Mouse (Mus musculus) hindbrain, embryonic 14.5 days (tissue): ENCODE results near the gene D930048N14Rik. TPM values are rescaled to one million over a fixed set of nuclear protein-coding genes. Genes with fewer than 3 reads are reported as not detected.
A peak's percentile ranks its signal among the peaks of the same experiment; 100 is the strongest.
"Not testable (repeated sequence)": the region's sequence is repeated elsewhere in the genome, so short reads cannot be mapped to it uniquely, and the experiment has no call there.

Source experiments
- ATAC-seq: fragments of 200-750 bp; cut with Nextera tagmentation; 2 replicates; pipeline ENCODE4 v1.8.0; 2017; ENCODE audit warnings: moderate number of reproducible peaks, mild to moderate bottlenecking, moderate TSS enrichment, moderate library complexity; ENCODE audit not compliant: low FRiP score
- DNase-seq: peaks from one replicate; pipeline ENCODE4 v3.0.0-alpha.2; 2015; ENCODE audit warnings: low spot score
- H3K27ac ChIP-seq: fragments of 300-500 bp; sonication (generic); 2 replicates; pipeline ENCODE4 v1.5.1; 2014; ENCODE audit warnings: mild to moderate bottlenecking, moderate library complexity
- H3K27me3 ChIP-seq: fragments of 300-500 bp; sonication (generic); 2 replicates; pipeline ENCODE4 v1.6.1; 2014; ENCODE audit warnings: mild to moderate bottlenecking, low read length, mixed read lengths; ENCODE audit not compliant: control insufficient read depth, insufficient read depth
- H3K36me3 ChIP-seq: fragments of 300-500 bp; sonication (generic); replicated peaks from 2 replicates; pipeline ENCODE4 v1.6.1; 2014; ENCODE audit not compliant: control insufficient read depth, insufficient read depth
- H3K4me1 ChIP-seq: fragments of 300-500 bp; sonication (generic); replicated peaks from 2 replicates; pipeline ENCODE4 v1.6.1; 2014; ENCODE audit warnings: antibody characterized with exemption, low read length, mixed read lengths; ENCODE audit not compliant: control insufficient read depth, insufficient read depth
- H3K4me2 ChIP-seq: fragments of 300-500 bp; sonication (generic); replicated peaks from 2 replicates; pipeline ENCODE4 v1.6.1; 2014; ENCODE audit warnings: mild to moderate bottlenecking, moderate library complexity
- H3K4me3 ChIP-seq: fragments of 300-500 bp; sonication (generic); replicated peaks from 2 replicates; pipeline ENCODE4 v1.5.1; 2014; ENCODE audit warnings: mild to moderate bottlenecking, low read length
- H3K9ac ChIP-seq: fragments of 300-500 bp; sonication (generic); 2 replicates; pipeline ENCODE4 v1.6.1; 2014
- H3K9me3 ChIP-seq: fragments of 300-500 bp; sonication (generic); 2 replicates; pipeline ENCODE4 v1.6.1; 2016; ENCODE audit warnings: low read length; ENCODE audit not compliant: control insufficient read depth
- WGBS: fragments of 180-500 bp; shearing (Covaris S2); extraction: QIAGEN DNeasy Blood & Tissue Kit; methylation state at CpG from one replicate; pipeline ENCODE4 v1.1.7; 2014; 5-methylcytosine and 5-hydroxymethylcytosine counted together
- polyA plus RNA-seq: library from polyadenylated mRNA; unstranded; fragments of >200 nt; fragmentation: Nextera tagmentation; extraction: Ambion mirVana; gene quantifications from 2 replicates; pipeline ENCODE4 v1.2.1, GENCODE M21; 2014

D930048N14Rik gene
- polyA plus RNA-seq, 1 experiment from 2014 or later: 1.1 TPM

DNA sequence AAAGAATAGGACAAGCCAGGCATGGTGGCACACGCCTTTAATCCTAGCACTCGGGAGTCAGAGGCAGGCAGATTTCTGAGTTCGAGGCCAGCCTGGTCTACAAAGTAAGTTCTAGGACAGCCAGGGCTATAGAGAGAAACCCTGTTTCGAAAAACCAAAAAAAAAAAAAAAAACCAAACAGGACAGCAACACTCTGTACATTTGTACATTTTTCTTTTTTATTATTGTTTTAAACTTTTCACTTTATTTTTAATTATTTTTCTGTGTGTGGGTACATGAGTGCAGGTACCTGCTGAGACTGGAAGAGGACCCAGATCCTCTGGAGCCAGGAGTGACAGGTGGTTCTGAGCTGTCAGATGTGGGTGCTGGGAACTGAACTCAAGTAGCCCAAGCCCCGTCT is 24.6 kb downstream of the D930048N14Rik start:
- no peaks in the 10 kb centered on the region for H3K4me1 ChIP-seq
- H3K9ac ChIP-seq: no peak overlapping the region
- H3K9me3 ChIP-seq: no peaks in the 10 kb centered on the region
- H3K4me3 ChIP-seq: no peak overlapping the region
- 83% methylated on average over 5 of the region's 5 CpGs for WGBS
- no peak for DNase-seq
- no peak overlapping the region for H3K27ac ChIP-seq
- ATAC-seq: no peak
- H3K4me2 ChIP-seq: no peak overlapping the region
- no peaks in the 10 kb centered on the region for H3K27me3 ChIP-seq
- no peaks in the 10 kb centered on the region for H3K36me3 ChIP-seq

DNA sequence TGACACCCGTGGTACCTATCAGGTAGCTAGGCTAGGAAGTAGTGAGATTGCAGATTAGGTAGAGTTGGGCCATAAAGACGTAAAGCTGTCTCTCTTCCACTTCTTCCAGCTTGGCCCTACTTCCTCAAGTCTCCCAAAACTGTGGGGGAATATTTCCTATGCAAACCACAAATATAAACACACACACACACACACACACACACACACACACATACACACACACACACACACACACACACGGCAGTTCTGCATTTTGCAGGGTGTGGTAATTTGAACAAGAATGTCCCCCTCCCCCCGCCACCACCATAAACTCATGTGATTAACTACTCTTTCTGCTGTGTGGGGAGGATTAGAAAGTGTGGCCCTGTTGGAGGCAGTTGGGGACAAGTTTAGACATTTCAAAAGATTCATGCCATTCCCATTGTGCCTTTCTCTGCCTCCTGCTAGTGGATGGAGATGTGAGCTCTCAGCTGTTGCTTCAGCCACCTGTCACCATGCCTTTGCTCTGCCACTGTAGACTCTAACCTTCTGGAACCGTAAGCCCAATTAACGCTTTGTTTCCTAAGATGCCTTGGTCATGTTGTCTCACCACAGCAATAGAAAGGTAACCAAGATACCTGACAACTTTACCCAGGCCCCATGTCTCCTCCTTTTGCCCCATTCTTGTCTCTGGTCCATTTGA is 27.1 kb downstream of the D930048N14Rik start:
- 77% methylated on average over 6 of the region's 6 CpGs for WGBS
- ATAC-seq (no peak), DNase-seq (no peak)
- no peak overlapping the region for H3K4me2 ChIP-seq
- no peaks in the 10 kb centered on the region for H3K4me1 ChIP-seq
- no peaks in the 10 kb centered on the region for H3K36me3 ChIP-seq
- no peaks in the 10 kb centered on the region for H3K9me3 ChIP-seq
- H3K27ac ChIP-seq: no peak overlapping the region
- no peak overlapping the region for H3K4me3 ChIP-seq
- no peaks in the 10 kb centered on the region for H3K27me3 ChIP-seq
- H3K9ac ChIP-seq: no peak overlapping the region

DNA sequence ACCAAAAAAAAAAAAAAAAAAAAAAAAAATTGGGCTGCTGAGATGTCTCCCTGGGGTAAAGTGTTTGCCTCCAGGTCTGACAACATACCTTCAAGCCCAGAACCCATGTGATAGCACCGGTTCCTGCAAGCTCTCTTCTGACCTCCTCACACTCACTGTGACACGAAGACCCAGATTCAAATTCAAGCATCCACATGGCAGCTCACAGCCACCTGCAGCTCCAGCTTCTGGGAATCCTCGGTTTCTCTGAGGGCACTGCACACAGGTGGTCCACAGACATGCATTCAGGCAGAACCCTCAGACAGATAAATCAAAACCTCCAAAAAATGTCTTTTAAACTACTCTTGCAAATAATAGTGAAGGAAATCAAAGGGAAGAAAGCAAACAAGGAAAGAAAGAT is 28.7 kb downstream of the D930048N14Rik start:
- 85% methylated on average over 3 of the region's 3 CpGs for WGBS
- Histone ChIP-seq H3K27me3 (no peaks in the 10 kb centered on the region), H3K4me1 (no peaks in the 10 kb centered on the region), H3K36me3 (no peaks in the 10 kb centered on the region), H3K27ac (no peak overlapping the region), H3K4me2 (no peak overlapping the region), H3K9me3 (no peaks in the 10 kb centered on the region), H3K4me3 (no peak overlapping the region), H3K9ac (no peak overlapping the region)
- ATAC-seq (no peak), DNase-seq (no peak)

DNA sequence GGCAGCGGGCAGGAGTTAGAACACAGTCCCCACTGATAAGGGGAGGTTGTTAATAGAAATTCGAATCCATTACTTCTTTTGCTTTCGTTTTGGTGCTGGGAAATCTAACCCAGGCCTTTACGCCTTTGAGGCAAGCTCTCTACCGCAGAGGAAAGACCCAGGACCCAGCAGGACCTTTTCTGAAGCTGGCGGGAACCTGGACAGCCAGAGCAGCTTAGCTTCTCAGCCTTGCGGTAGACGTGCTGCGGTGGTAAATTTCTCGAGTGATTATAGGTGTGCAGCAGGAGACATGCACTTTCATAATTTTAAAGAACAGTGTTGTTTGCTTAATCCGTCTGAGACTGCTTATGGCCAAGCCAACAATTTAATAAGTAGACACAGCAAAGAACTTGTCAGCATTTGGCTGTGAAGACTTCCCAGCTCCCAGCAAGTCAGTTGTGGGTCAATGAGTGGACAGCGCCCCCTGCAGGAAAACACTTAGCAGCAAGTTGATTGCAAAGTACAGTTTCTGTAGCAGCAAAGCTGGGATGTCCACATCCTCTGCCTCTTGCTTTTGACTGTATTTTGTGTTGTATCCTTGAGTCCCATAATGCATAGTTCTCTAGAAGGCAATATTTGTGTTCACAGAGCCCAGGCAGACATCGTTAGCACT is 30.7 kb downstream of the D930048N14Rik start:
- no peaks in the 10 kb centered on the region for H3K27me3 ChIP-seq
- 32% methylated on average over 13 of the region's 13 CpGs for WGBS
- no peak overlapping the region for H3K4me3 ChIP-seq
- ATAC-seq: no peak
- no peak overlapping the region for H3K4me2 ChIP-seq
- no peaks in the 10 kb centered on the region; the same call in 1 of the 2 replicates for H3K36me3 ChIP-seq
- H3K4me1 ChIP-seq: no peaks in the 10 kb centered on the region
- DNase-seq: peak; percentile 83
- H3K27ac ChIP-seq: no peak overlapping the region
- H3K9ac ChIP-seq: no peak overlapping the region
- H3K9me3 ChIP-seq: no peaks in the 10 kb centered on the region

DNA sequence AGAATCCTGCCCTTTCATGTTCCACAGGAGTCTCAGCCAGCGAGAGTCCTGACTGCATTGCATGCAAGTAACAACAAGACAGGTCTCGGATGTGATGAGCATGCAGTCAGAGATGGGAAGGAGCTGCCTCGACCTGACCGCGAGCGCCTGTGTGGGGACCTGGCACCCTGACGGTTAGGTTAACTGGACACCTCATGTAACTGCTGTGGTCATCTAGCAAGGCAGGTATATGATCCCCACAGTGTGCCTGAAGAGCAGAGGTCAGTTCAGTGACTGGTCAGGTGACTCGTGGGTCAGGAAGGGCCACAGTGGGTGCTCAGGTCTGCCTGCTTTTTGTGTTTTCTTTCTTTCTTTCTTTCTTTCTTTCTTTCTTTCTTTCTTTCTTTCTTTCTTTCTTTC is 31.2 kb downstream of the D930048N14Rik start:
- H3K27ac ChIP-seq: no peak overlapping the region
- no peak overlapping the region for H3K4me2 ChIP-seq
- H3K27me3 ChIP-seq: no peaks in the 10 kb centered on the region
- ATAC-seq: no peak
- no peaks in the 10 kb centered on the region; the same call in 1 of the 2 replicates for H3K36me3 ChIP-seq
- no peak for DNase-seq
- H3K4me1 ChIP-seq: no peaks in the 10 kb centered on the region
- 50% methylated on average over 8 of the region's 8 CpGs for WGBS
- no peak overlapping the region for H3K4me3 ChIP-seq
- no peaks in the 10 kb centered on the region for H3K9me3 ChIP-seq
- H3K9ac ChIP-seq: no peak overlapping the region

DNA sequence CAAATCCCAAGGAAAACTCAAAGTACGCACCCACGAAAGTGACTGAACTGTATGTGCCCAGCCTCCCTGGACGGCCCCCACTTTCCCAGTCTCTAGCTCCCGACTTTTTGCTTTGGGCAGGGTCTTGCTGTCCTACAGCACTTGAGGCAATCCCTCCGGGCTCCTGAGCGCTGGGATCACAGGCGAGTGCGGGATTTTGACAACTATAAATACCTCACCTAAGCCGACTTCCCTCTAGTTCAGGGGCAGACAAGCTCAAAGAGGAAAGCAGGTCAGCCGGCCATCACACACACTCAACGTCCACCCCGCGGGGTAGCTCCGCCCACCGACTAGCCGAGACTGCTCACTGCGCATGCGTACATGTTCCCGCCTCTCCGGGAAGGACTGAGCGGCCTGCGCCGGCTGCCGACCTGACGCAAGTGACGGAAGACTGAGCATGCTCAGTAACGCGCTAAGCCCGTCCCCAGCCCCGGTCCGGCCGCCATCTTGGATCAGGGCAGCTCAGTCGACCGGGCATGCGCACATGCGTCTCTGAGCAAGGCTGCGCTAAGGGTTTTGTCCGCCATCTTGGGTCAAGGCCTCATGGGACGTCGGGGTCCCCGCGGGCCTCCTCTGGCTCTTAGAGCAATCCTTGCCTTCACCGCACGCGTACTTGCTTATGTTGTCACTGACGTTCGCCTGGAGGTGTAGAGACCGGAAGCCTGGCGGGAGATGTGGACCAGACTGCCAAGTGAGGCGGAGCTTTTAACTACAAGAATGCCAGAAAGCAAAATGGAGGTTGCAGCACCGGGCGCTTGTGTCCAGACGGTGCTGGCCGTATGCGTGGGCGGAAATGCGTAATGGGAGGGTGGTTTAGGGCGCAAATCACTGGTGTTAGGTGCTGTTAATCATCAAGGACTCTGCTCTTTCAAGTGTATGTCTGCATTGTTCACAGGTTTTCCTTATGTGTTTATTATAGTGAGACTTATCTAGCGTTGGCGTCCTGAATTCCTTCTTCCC is 37.9 kb downstream of the D930048N14Rik start, which contains the start of gene 0610009B22Rik:
TSS of gene 0610009B22Rik (minus strand) at position 545 of the 999 bp plus-strand sequence.
- H3K36me3 ChIP-seq: peaks cover 9% of the 10 kb centered on the region; the same call in 1 of the 2 replicates
- H3K4me3 ChIP-seq: peak within 1 kb of the TSS; percentile 75
- H3K27ac ChIP-seq: peak within 1 kb of the TSS; percentile 99
- H3K4me1 ChIP-seq: peaks cover 16% of the 10 kb centered on the region
- under 1% methylated on average over 60 of the region's 60 CpGs for WGBS
- H3K4me2 ChIP-seq: peak within 1 kb of the TSS; percentile 79
- H3K9ac ChIP-seq: peak within 1 kb of the TSS; percentile 89
- peak; percentile 100 for DNase-seq
- H3K9me3 ChIP-seq: no peaks in the 10 kb centered on the region
- H3K27me3 ChIP-seq: no peaks in the 10 kb centered on the region
- ATAC-seq: peak; percentile 99

DNA sequence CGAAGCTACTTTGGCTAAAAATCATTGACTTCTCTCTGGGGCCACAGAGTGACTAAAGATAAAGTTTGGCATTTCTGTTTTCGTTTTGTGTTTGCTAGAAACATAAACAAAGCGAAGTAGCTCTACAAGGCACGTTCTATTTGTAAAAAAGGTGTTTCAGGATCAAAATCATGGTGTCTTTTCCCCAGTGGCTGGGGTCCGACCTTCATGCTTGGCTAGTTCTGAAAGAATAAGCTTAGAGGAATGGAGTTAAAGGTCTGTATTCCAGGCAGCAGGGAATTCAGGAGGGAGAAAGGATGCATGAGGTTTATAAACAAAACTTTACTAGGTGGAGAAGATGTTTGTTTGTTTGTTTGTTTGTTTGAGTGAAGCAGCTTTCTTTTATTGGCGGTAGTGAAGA is 38.6 kb downstream of the D930048N14Rik start:
- peak overlapping the region; percentile 79 for H3K4me2 ChIP-seq
- 21% methylated on average over 6 of the region's 6 CpGs for WGBS
- H3K27ac ChIP-seq: peak overlapping the region; percentile 99
- no peaks in the 10 kb centered on the region for H3K27me3 ChIP-seq
- DNase-seq (no peak), ATAC-seq (no peak)
- peaks cover 16% of the 10 kb centered on the region for H3K4me1 ChIP-seq
- no peaks in the 10 kb centered on the region for H3K9me3 ChIP-seq
- peak overlapping the region; percentile 67 for H3K9ac ChIP-seq
- H3K36me3 ChIP-seq: peaks cover 9% of the 10 kb centered on the region; the same call in 1 of the 2 replicates
- peak overlapping the region; percentile 75 for H3K4me3 ChIP-seq

DNA sequence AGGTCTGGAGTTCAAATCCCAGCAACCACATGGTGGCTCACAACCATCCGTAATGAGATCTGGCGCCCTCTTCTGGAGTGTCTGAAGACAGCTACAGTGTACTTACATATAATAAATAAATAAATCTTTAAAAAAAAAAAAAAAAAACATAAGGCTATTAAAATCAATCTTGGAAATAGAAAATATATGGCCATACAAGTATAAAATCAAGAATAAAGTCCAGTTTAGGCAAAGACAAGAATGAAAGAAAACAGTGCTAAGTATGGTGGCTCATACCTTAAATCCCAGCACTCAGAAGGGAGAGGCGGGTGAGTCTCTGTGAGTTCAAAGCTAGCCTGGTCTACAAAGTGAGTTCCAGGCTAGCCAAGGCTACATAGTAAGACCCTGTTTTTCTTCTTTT is 39.8 kb downstream of the D930048N14Rik start:
- not testable (repeated sequence) for H3K27ac ChIP-seq, ATAC-seq, DNase-seq, H3K4me3 ChIP-seq, H3K9me3 ChIP-seq, H3K9ac ChIP-seq, H3K27me3 ChIP-seq, H3K4me2 ChIP-seq
- peaks cover 16% of the 10 kb centered on the region for H3K36me3 ChIP-seq
- 100% methylated on average over 1 of the region's 3 CpGs for WGBS
- peaks cover 16% of the 10 kb centered on the region for H3K4me1 ChIP-seq

DNA sequence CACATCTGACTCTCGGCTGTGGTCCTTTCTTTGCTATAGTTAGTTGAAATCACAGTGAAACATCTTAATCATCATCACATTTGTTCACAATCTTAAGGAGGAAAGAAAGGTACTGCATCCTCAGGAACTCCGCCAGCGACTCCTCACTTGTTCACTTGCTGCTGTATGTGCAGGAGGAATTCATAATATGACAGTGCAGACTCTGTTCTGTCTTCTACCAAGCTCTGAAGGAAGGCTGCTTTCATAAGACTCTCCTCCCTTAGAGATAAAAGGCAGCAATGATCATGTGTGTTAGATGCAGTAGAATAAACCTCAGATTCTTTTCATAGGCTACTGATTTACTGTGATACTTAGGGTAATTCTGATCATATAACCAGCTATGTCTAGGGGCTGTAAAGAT is 44.2 kb downstream of the D930048N14Rik start:
- no peak for ATAC-seq
- WGBS: 92% methylated on average over 3 of the region's 3 CpGs
- H3K4me3 ChIP-seq: no peak overlapping the region

More for the DNA sequence above, 44.2 kb downstream of the D930048N14Rik start:
- no peaks in the 10 kb centered on the region for H3K9me3 ChIP-seq
- no peaks in the 10 kb centered on the region for H3K27me3 ChIP-seq
- H3K36me3 ChIP-seq: peaks cover 58% of the 10 kb centered on the region
- H3K9ac ChIP-seq: no peak overlapping the region
- DNase-seq: no peak
- no peak overlapping the region for H3K4me2 ChIP-seq
- H3K4me1 ChIP-seq: no peaks in the 10 kb centered on the region
- no peak overlapping the region for H3K27ac ChIP-seq
